Mouse (Mus musculus) B cell, adult 2 months (primary cell): ENCODE data around the gene Snrnp40.

Experiments
- DNase-seq, 2 experiments: peaks; one replicate each; pipeline ENCODE4 v3.0.0; 2022

Gene Snrnp40

GRCm38 (mm10) chr4:130359486-130360237 lies at the start of gene Snrnp40, which contains the start of gene Zcchc17:
Gene Snrnp40, plus strand, starts transcription at chr4:130360132.
Gene Zcchc17, minus strand, starts transcription at chr4:130359943.
- peak; percentile 99 for DNase-seq

DNA sequence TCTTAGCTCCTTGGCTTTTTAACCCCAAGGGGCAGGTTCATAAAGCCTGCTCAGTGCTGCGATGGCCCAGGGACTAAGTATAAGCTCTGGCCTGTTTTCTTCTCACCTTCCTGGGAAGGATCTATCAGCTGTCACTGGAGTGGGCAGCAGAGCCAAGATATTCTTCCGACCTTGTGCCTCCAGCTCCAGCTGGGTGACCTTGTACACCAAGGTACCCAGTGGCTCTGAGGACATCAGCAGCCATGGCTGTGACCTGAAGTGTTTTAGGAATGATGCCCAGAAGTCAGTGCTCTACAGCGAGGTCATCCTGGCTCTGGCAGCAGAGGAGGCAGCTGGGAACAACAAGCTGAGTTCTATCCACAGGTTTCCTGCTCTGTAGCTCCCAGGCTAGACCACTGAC lies 47.4 kb upstream of the Snrnp40 start:
- no peak for DNase-seq

GRCm38 (mm10) chr4:130313552-130313951 lies 46.4 kb upstream of the Snrnp40 start:
- DNase-seq: no peak

DNA sequence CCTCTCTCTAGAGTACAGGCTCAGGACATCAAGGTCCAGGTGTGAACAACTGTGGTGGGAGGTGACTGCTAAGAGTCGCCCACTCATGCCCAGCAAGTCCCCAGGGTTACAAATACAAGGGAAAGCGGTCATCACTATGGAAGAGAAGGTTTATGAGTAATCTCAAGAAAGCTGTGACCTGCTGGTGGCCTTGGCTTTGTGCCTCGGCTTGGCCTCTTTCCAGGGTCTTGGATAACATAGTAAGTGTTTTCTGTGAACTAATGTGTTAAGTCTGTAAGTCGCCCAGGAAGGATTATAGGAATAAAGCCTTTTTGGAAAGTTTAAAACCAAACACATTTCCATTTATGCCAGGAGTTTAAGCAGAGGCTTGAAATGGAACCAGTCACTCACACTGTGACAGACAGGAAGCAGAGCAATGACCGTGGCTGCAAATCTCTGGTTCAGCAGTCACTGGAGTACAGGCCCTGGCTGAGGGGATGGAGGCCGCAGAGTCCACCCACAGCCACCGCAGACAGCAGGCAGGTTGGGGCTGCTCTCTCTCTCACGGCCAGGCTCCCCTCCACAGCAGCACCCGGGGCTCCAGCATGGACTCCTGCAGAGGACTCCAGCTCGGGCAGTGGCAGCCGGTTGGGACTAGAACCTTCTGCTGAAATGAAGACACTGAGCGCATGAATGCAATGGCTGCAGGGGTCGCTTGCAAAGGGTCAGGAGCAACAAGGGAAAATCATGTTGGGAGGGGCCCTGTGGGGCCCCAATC lies 44.0 kb upstream of the Snrnp40 start:
- DNase-seq: no peak

- DNase-seq: no peak
These were observed 43.2 kb upstream of the Snrnp40 start for GRCm38 (mm10) chr4:130316691-130317090.

GRCm38 (mm10) chr4:130318122-130318521 lies 41.8 kb upstream of the Snrnp40 start:
- no peak for DNase-seq

GRCm38 (mm10) chr4:130319564-130319963 lies 40.4 kb upstream of the Snrnp40 start:
- no peak for DNase-seq

DNA sequence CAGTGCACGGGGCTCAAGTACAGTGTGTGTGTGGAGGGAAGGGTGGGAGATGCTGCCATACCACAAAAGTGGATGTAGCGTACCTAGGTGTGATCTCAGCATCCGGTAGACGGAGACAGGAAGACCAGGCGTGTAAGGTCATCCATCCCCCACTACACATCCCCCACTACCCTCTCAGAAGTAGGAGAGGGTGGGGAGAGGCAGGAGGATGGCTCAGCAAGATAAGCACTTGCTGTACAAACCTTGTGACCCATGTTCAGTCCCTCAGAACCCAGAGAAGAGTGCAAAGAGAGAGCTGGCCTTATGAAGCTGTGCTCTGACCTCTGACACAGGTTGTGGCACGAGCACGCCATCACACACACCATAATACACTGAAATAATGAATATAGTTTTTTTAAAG lies 38.3 kb upstream of the Snrnp40 start:
- no peak for DNase-seq

- no peak for DNase-seq
These were observed 37.4 kb upstream of the Snrnp40 start for GRCm38 (mm10) chr4:130322567-130322966.

- no peak for DNase-seq
These were observed 36.8 kb upstream of the Snrnp40 start for GRCm38 (mm10) chr4:130323165-130323564.

DNA sequence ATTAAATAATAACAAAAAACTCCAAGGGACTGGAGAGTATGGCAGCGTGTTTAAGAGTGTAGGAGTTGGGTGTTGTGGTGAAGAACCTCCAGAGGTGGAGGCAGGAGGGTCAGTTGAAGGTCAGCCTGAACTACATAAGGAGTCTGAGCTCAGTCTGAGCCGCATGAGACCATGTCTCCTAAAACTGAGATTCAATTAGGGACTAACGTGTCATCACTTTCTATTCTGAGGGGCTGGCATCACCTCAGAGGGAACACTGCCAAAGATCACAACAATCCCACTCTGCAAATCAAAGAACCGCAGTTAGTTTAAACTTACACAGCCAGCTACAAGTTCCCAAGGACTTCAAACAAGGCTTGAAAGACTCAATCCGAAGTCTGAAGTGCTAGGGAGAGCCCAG lies 36.3 kb upstream of the Snrnp40 start:
- DNase-seq: no peak

GRCm38 (mm10) chr4:130325446-130325845 lies 34.5 kb upstream of the Snrnp40 start:
- no peak for DNase-seq

DNA sequence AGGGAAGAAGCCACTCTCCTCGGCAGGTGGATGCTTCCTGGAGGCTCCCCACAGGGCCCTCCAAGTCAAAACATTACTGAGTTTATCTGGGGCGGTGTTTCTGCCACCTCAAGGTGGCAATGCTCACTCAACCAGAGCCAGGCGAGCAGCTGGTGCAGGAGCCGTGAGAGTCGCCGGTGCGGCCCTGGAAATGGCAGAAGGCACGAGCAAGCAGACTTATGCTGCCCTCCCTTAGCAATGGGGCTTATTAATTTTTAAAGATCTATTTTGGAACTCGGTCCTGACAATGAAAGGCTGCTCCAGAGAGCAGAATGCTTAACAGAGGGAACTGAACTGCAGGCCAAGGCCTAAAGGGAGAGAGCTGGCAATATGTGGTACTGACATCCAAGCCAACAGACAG lies 32.6 kb upstream of the Snrnp40 start:
- no peak for DNase-seq

DNA sequence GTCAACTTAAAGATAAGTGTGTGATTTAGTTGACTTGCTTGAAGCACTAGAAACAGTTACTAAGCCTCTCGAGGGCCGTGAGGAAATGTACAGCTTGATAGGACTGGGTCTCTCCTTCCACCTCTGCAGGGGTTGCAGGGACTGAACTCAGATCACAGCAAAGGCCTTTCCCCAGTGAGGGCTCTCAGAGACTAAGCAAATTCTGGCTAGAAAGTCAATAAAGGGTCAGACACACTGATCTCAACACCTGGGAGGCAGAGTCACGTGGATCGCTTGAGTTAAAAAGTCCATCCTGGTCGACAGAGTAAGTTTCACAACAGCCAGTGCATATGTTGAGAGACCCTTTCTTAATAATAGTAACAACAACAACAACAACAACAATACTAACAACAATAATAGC lies 24.1 kb upstream of the Snrnp40 start:
- no peak for DNase-seq

GRCm38 (mm10) chr4:130341691-130342090 lies 18.2 kb upstream of the Snrnp40 start:
- peak; percentile 67 to 70 for DNase-seq

DNA sequence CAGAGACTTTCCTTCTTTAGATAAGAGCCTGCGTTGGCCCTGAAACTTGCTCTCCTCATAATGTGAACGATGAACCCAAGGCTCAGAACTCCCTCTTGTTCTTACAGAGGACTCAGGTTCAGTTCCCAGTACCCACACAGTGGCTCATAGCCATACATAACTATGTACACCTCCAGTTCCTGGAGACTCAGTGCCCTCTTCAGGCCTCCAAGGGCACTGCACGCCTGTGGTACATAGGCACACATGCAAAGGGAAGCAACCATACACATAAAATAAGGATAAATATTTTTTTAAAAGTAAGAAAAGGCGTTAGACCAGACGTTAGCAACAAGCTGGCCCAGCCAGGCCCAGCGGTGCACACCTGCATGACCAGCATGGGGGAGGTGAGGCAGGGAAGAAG lies 10.3 kb upstream of the Snrnp40 start:
- peak in 1 of 2 experiments; percentile 14 for DNase-seq

- no peak for DNase-seq
These were observed 9.1 kb upstream of the Snrnp40 start for GRCm38 (mm10) chr4:130350690-130351422.

DNA sequence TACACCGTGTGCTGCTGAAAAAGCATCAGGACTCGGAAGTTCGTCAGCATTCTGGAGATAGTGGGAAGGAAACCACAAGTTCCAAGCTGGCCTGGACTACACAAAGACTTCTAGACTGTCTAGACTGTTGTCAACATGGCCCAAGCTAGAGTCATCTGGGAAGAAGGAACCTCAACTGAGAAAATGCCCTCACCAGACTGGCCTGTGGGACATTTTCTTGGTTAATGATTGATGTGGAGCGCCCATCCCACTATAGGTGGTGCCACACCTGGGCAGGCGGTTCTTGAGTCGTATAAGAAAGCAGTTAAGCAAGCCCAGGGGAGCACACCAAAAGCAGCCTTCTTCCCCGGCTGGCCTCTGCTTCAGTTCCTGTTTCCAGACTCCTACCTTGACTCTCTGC lies 7.3 kb upstream of the Snrnp40 start:
- no peak for DNase-seq

- peak in 1 of 2 experiments; percentile 19 for DNase-seq
These were observed 2.0 kb upstream of the Snrnp40 start for GRCm38 (mm10) chr4:130357946-130358345.

DNA sequence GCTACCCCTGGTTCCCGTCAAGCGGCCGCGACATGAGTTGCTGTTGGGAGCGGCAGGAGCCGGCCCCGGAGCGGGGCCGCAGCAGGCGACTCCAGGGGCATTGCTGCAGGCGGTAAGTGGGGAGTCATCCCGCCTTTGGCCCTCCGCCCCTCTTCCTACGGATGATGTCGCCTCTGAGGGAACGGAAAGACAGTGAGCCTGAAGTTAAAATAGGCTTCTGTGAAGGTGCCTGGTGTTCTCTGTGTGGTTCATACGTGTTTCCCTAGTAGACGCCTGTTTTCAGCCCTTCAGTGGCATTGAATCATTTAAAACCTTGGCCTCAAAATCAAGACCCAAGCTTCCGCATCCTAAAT lies 282 bp downstream of the Snrnp40 start:
- no peak for DNase-seq

GRCm38 (mm10) chr4:130376675-130377074 lies 16.7 kb downstream of the Snrnp40 start:
- DNase-seq: no peak

DNA sequence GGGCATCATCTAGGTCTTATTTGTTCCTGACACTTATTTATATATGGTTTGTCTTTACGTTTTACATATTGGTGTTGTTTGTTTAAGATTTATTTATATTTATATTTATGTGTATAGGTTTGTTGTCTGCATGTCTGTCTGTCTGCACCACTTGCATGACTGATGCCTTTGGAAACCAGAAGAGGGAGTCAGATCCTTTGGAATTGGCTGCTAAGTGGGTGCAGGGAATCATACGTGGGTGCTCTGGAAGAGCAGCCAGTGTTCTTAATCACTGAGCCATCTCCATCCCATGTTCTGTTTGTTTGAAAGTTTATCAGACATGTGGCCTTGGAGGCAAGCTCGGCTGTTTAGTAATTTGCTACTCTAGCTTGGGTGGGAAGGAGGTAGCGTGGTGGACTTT lies 17.6 kb downstream of the Snrnp40 start:
- DNase-seq: no peak

DNA sequence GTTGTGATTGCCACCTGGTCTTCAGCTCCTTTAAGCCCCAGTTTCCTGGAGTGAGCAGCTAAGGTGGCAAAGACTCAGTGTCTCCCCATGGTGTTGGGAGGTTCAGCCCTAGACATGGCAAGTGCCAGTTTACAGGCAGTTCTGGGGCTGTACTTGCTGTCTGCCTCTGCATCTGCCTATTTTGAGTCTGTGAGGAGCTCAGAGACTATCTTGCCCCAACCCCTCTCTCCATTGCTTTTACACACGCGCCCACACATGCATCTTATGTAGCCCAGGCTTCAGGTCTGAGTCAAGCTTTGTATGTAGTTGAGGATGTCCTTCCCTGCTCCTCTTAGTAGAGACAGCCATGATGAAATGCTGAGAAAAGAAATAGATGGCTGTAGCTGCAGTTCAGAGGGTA lies 19.2 kb downstream of the Snrnp40 start:
- no peak for DNase-seq

GRCm38 (mm10) chr4:130380418-130380817 lies 20.5 kb downstream of the Snrnp40 start:
- DNase-seq: no peak
